Mouse (Mus musculus) megakaryocyte-erythroid progenitor cell, adult 5-6 weeks (primary cell): ENCODE results near the gene Kif1b. TPM values are rescaled to one million over a fixed set of nuclear protein-coding genes. Genes with fewer than 3 reads are reported as not detected.
A peak's percentile ranks its signal among the peaks of the same experiment; 100 is the strongest.

ENCODE experiments used
- ATAC-seq: replicated peaks from 2 replicates; pipeline ENCODE4 v1.8.0; 2016; ENCODE audit warnings: mild to moderate bottlenecking, inconsistent platforms; ENCODE audit not compliant: severe bottlenecking, poor library complexity, low FRiP score, low TSS enrichment
- total RNA-seq, 2 experiments: library from RNA; stranded (forward) in 1 of 2; stranded (reverse) in 1 of 2; fragments of 200-1000, 215-1000 nt in 1 of 2; fragments of >200 nt in 1 of 2; fragmentation: Nextera tagmentation in 1 of 2; gene quantifications; 2 replicates each; pipeline ENCODE4 v1.2.3; 2014 to 2017

Kif1b gene
- 7.9 and 8.1 TPM in 2 replicates for total RNA-seq (2014; fragmentation: Nextera tagmentation)
- total RNA-seq (2017), result 4.6 and 5.8 TPM in 2 replicates

- peak; percentile 99 for ATAC-seq
These were observed at the start of gene Kif1b for GRCm38 (mm10) chr4:149307596-149308490. TSS of gene Kif1b (minus strand) at chr4:149307693.

- no peak for ATAC-seq
These were observed 47.2 kb upstream of the Kif1b start for GRCm38 (mm10) chr4:149354671-149355070.

- 0 out of 2 replicates have a peak, but pooled peaks have one; percentile 26 for ATAC-seq
These were observed 44.2 kb upstream of the Kif1b start for GRCm38 (mm10) chr4:149351596-149352150.

- ATAC-seq, result no peak
These were observed 41.5 kb upstream of the Kif1b start for GRCm38 (mm10) chr4:149348963-149349362.

- no peak for ATAC-seq
These were observed 38.4 kb upstream of the Kif1b start for GRCm38 (mm10) chr4:149345873-149346272.

GRCm38 (mm10) chr4:149344311-149344710 lies 36.8 kb upstream of the Kif1b start:
- no peak for ATAC-seq

- 0 out of 2 replicates have a peak, but pooled peaks have one; percentile 28 for ATAC-seq
These were observed 33.2 kb upstream of the Kif1b start for GRCm38 (mm10) chr4:149340680-149341079.

- peak; percentile 57 for ATAC-seq
These were observed 32.1 kb upstream of the Kif1b start for GRCm38 (mm10) chr4:149339426-149340214.

GRCm38 (mm10) chr4:149338137-149338536 lies 30.6 kb upstream of the Kif1b start:
- no peak for ATAC-seq

- ATAC-seq, result no peak
These were observed 29.9 kb upstream of the Kif1b start for GRCm38 (mm10) chr4:149337353-149337752.

- ATAC-seq, result no peak
These were observed 28.8 kb upstream of the Kif1b start for GRCm38 (mm10) chr4:149336302-149336701.

- ATAC-seq, result no peak
These were observed 27.4 kb upstream of the Kif1b start for GRCm38 (mm10) chr4:149334881-149335280.

- no peak for ATAC-seq
These were observed 25.2 kb upstream of the Kif1b start for GRCm38 (mm10) chr4:149332726-149333125.

- ATAC-seq, result no peak
These were observed 23.0 kb upstream of the Kif1b start for GRCm38 (mm10) chr4:149330495-149330894.

- ATAC-seq, result no peak
These were observed 21.2 kb upstream of the Kif1b start for GRCm38 (mm10) chr4:149328735-149329134.

- ATAC-seq, result no peak
These were observed 19.8 kb upstream of the Kif1b start for GRCm38 (mm10) chr4:149327281-149327680.

- no peak for ATAC-seq
These were observed 18.1 kb upstream of the Kif1b start for GRCm38 (mm10) chr4:149325411-149326162.

- no peak for ATAC-seq
These were observed 16.2 kb upstream of the Kif1b start for GRCm38 (mm10) chr4:149323730-149324129.

- ATAC-seq, result no peak
These were observed 15.2 kb upstream of the Kif1b start for GRCm38 (mm10) chr4:149322718-149323117.
